Mouse (Mus musculus): ENCODE results near the gene Lrsam1. TPM values are rescaled to one million over a fixed set of nuclear protein-coding genes. Genes with fewer than 3 reads are reported as not detected.
"Not testable (repeated sequence)": the region's sequence is repeated elsewhere in the genome, so short reads cannot be mapped to it uniquely, and the experiment has no call there.

The Lrsam1 gene
- total RNA-seq (2014; fragmentation: Nextera tagmentation) (10.4 and 12.8 TPM in 2 replicates), total RNA-seq (2017) (5.0 and 8.5 TPM in 2 replicates), polyA plus RNA-seq (2012) (9.5 and 10.8 TPM in 2 replicates)

- peaks cover 42% of the 10 kb centered on the region for H3K4me1 ChIP-seq (ENCODE audit: insufficient read depth, low read depth, low read length)
Observed at GRCm38 (mm10) chr2:32961192-32961995, at the start of gene Lrsam1, which contains the start of gene Rpl12. TSS of gene Lrsam1 (minus strand) at chr2:32961614. TSS of gene Rpl12 (plus strand) at chr2:32961559.

GRCm38 (mm10) chr2:33009055-33009454 is 47.6 kb upstream of the Lrsam1 start:
- not testable (repeated sequence) for H3K4me1 ChIP-seq (ENCODE audit: insufficient read depth, low read depth, low read length); H3K9me3 ChIP-seq (replicated peaks); H3K36me3 ChIP-seq (replicated peaks); H3K4me3 ChIP-seq (ENCODE audit: low read depth, low read length); DNase-seq (ENCODE audit: low spot score); ATAC-seq (ENCODE audit: extremely low read depth, insufficient number of reproducible peaks, low FRiP score, poor library complexity, severe bottlenecking)
- peaks cover 29% of the 10 kb centered on the region for H3K27me3 ChIP-seq (ENCODE audit: insufficient read depth, low read length)

More at GRCm38 (mm10) chr2:32961192-32961995, at the start of gene Lrsam1, which contains the start of gene Rpl12:
- Histone ChIP-seq H3K36me3 (replicated peaks) (peaks cover 72% of the 10 kb centered on the region), H3K27me3 (ENCODE audit: insufficient read depth, low read length) (no peaks in the 10 kb centered on the region), H3K4me3 (ENCODE audit: low read depth, low read length) (peak within 1 kb of the TSS; percentile 84), H3K9me3 (replicated peaks) (no peaks in the 10 kb centered on the region)
- DNase-seq (ENCODE audit: low spot score) (peak; percentile 95), ATAC-seq (ENCODE audit: extremely low read depth, insufficient number of reproducible peaks, low FRiP score, poor library complexity, severe bottlenecking) (peak; percentile 64)
- TF ChIP-seq POLR2AphosphoS5 (IDR thresholded peaks at IDR 0.05; ENCODE audit: insufficient replicate concordance, low read depth, low read length), result peak; percentile 81; the same call in 1 of the 2 replicates
- no peak for TF ChIP-seq GATA2 (IDR thresholded peaks at IDR 0.05; ENCODE audit: borderline replicate concordance, low read depth, low read length)

- no peaks in the 10 kb centered on the region for H3K4me1 ChIP-seq (ENCODE audit: insufficient read depth, low read depth, low read length)
- H3K36me3 ChIP-seq (replicated peaks), result no peaks in the 10 kb centered on the region
- H3K27me3 ChIP-seq (ENCODE audit: insufficient read depth, low read length), result peaks cover 40% of the 10 kb centered on the region
- DNase-seq (ENCODE audit: low spot score), result no peak
- no peak for TF ChIP-seq TAL1 (conservative IDR thresholded peaks at IDR 0.05; ENCODE audit: low read depth, low read length)
- no peak for TF ChIP-seq CTCF (IDR thresholded peaks at IDR 0.05; ENCODE audit: low read depth, low read length)
- TF ChIP-seq POLR2AphosphoS5 (IDR thresholded peaks at IDR 0.05; ENCODE audit: insufficient replicate concordance, low read depth, low read length), result no peak
- no peak for TF ChIP-seq GATA2 (IDR thresholded peaks at IDR 0.05; ENCODE audit: borderline replicate concordance, low read depth, low read length)
- TF ChIP-seq GATA1 (IDR thresholded peaks at IDR 0.05; ENCODE audit: borderline replicate concordance, low read length), result no peak
- no peak overlapping the region for H3K4me3 ChIP-seq (ENCODE audit: low read depth, low read length)
- no peak for ATAC-seq (ENCODE audit: extremely low read depth, insufficient number of reproducible peaks, low FRiP score, poor library complexity, severe bottlenecking)
- H3K9me3 ChIP-seq (replicated peaks), result no peaks in the 10 kb centered on the region
Observed at GRCm38 (mm10) chr2:33005041-33005440, 43.6 kb upstream of the Lrsam1 start.

- no peak overlapping the region for H3K4me3 ChIP-seq (ENCODE audit: low read depth, low read length)
- no peak for ATAC-seq (ENCODE audit: extremely low read depth, insufficient number of reproducible peaks, low FRiP score, poor library complexity, severe bottlenecking)
- TF ChIP-seq TAL1 (conservative IDR thresholded peaks at IDR 0.05; ENCODE audit: low read depth, low read length) (no peak), GATA2 (IDR thresholded peaks at IDR 0.05; ENCODE audit: borderline replicate concordance, low read depth, low read length) (no peak), CTCF (IDR thresholded peaks at IDR 0.05; ENCODE audit: low read depth, low read length) (no peak), POLR2AphosphoS5 (IDR thresholded peaks at IDR 0.05; ENCODE audit: insufficient replicate concordance, low read depth, low read length) (no peak), GATA1 (IDR thresholded peaks at IDR 0.05; ENCODE audit: borderline replicate concordance, low read length) (no peak)
- H3K9me3 ChIP-seq (replicated peaks), result no peaks in the 10 kb centered on the region
- H3K36me3 ChIP-seq (replicated peaks), result no peaks in the 10 kb centered on the region
- no peak for DNase-seq (ENCODE audit: low spot score)
- H3K27me3 ChIP-seq (ENCODE audit: insufficient read depth, low read length), result peaks cover 42% of the 10 kb centered on the region
- no peaks in the 10 kb centered on the region for H3K4me1 ChIP-seq (ENCODE audit: insufficient read depth, low read depth, low read length)
Observed at GRCm38 (mm10) chr2:33002144-33002543, 40.7 kb upstream of the Lrsam1 start.

- H3K4me1 ChIP-seq (ENCODE audit: insufficient read depth, low read depth, low read length), result no peaks in the 10 kb centered on the region
- no peaks in the 10 kb centered on the region for H3K9me3 ChIP-seq (replicated peaks)
- no peaks in the 10 kb centered on the region for H3K36me3 ChIP-seq (replicated peaks)
- DNase-seq (ENCODE audit: low spot score) (no peak), ATAC-seq (ENCODE audit: extremely low read depth, insufficient number of reproducible peaks, low FRiP score, poor library complexity, severe bottlenecking) (no peak)
- H3K27me3 ChIP-seq (ENCODE audit: insufficient read depth, low read length), result peaks cover 40% of the 10 kb centered on the region
- no peak for TF ChIP-seq POLR2AphosphoS5 (IDR thresholded peaks at IDR 0.05; ENCODE audit: insufficient replicate concordance, low read depth, low read length)
- no peak for TF ChIP-seq TAL1 (conservative IDR thresholded peaks at IDR 0.05; ENCODE audit: low read depth, low read length)
- no peak for TF ChIP-seq GATA1 (IDR thresholded peaks at IDR 0.05; ENCODE audit: borderline replicate concordance, low read length)
- TF ChIP-seq GATA2 (IDR thresholded peaks at IDR 0.05; ENCODE audit: borderline replicate concordance, low read depth, low read length), result no peak
- TF ChIP-seq CTCF (IDR thresholded peaks at IDR 0.05; ENCODE audit: low read depth, low read length), result no peak
- no peak overlapping the region for H3K4me3 ChIP-seq (ENCODE audit: low read depth, low read length)
Observed at GRCm38 (mm10) chr2:32999752-33000151, 38.3 kb upstream of the Lrsam1 start.

GRCm38 (mm10) chr2:32997792-32998191 is 36.4 kb upstream of the Lrsam1 start:
- TF ChIP-seq TAL1 (conservative IDR thresholded peaks at IDR 0.05; ENCODE audit: low read depth, low read length) (no peak), GATA2 (IDR thresholded peaks at IDR 0.05; ENCODE audit: borderline replicate concordance, low read depth, low read length) (no peak), GATA1 (IDR thresholded peaks at IDR 0.05; ENCODE audit: borderline replicate concordance, low read length) (no peak), POLR2AphosphoS5 (IDR thresholded peaks at IDR 0.05; ENCODE audit: insufficient replicate concordance, low read depth, low read length) (no peak), CTCF (IDR thresholded peaks at IDR 0.05; ENCODE audit: low read depth, low read length) (no peak)
- Histone ChIP-seq H3K4me1 (ENCODE audit: insufficient read depth, low read depth, low read length) (no peaks in the 10 kb centered on the region), H3K27me3 (ENCODE audit: insufficient read depth, low read length) (peaks cover 32% of the 10 kb centered on the region), H3K4me3 (ENCODE audit: low read depth, low read length) (no peak overlapping the region), H3K9me3 (replicated peaks) (no peaks in the 10 kb centered on the region), H3K36me3 (replicated peaks) (no peaks in the 10 kb centered on the region)
- ATAC-seq (ENCODE audit: extremely low read depth, insufficient number of reproducible peaks, low FRiP score, poor library complexity, severe bottlenecking) (no peak), DNase-seq (ENCODE audit: low spot score) (no peak)
